Mouse (Mus musculus): ENCODE data around the gene Klk15.

Klk15 gene

DNA sequence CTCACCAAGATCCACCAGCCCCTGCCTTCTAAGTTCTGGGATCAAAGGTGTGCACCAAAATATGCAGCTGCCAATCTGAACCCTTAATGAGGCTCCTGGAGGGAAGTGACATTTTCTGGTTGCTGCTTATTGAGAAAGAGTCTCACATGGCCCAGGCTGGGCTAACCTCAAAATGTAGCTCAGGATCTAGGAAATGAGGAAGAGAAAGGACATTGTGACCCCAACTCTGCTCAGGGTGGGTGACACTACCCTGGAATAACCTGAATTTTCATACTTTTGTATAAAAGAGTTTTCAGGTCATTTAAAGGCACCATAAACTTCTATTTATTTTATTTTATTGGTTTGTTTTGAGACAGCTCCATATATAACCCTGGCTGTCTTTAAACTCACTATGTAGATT is 52.1 kb downstream of the Klk15 start:
- DNase-seq (ENCODE audit: low spot score) = no peak
